Mouse (Mus musculus) kidney, postnatal 25 days (tissue): ENCODE results near the gene Gm49369.
"Not testable (repeated sequence)": the region's sequence is repeated elsewhere in the genome, so short reads cannot be mapped to it uniquely, and the experiment has no call there.

Experiments used
- DNase-seq, 2 experiments: peaks; one replicate each; pipeline ENCODE4 v3.0.0; 2021; ENCODE audit warnings: mixed read lengths in 2 of 2

Gm49369 gene

GRCm38 (mm10) chr7:142371768-142372661 lies 10.5 kb downstream of the Gm49369 start:
- no peak for DNase-seq

- no peak for DNase-seq
Observed at GRCm38 (mm10) chr7:142371398-142371767, 11.1 kb downstream of the Gm49369 start.

GRCm38 (mm10) chr7:142370937-142371336 lies 11.5 kb downstream of the Gm49369 start:
- no peak for DNase-seq

- peak in 1 of 2 experiments; percentile 20 for DNase-seq
Observed at GRCm38 (mm10) chr7:142369820-142370219, 12.6 kb downstream of the Gm49369 start.

GRCm38 (mm10) chr7:142368856-142369255 lies 13.6 kb downstream of the Gm49369 start:
- DNase-seq, result no peak

GRCm38 (mm10) chr7:142363107-142363506 lies 19.4 kb downstream of the Gm49369 start:
- no peak for DNase-seq

- no peak for DNase-seq
Observed at GRCm38 (mm10) chr7:142360743-142361142, 21.7 kb downstream of the Gm49369 start.

GRCm38 (mm10) chr7:142359129-142359528 lies 23.3 kb downstream of the Gm49369 start:
- no peak for DNase-seq

GRCm38 (mm10) chr7:142357566-142357965 lies 24.9 kb downstream of the Gm49369 start:
- DNase-seq, result no peak

GRCm38 (mm10) chr7:142354661-142355233 lies 27.7 kb downstream of the Gm49369 start:
- DNase-seq, result no peak

GRCm38 (mm10) chr7:142353854-142354253 lies 28.6 kb downstream of the Gm49369 start:
- DNase-seq, result no peak

GRCm38 (mm10) chr7:142351569-142351968 lies 30.9 kb downstream of the Gm49369 start:
- DNase-seq, result no peak

GRCm38 (mm10) chr7:142349308-142349961 lies 33.0 kb downstream of the Gm49369 start:
- DNase-seq, result no peak

GRCm38 (mm10) chr7:142347542-142347941 lies 34.9 kb downstream of the Gm49369 start:
- DNase-seq, result no peak

- no peak for DNase-seq
Observed at GRCm38 (mm10) chr7:142342247-142342640, 40.2 kb downstream of the Gm49369 start.

- no peak for DNase-seq
Observed at GRCm38 (mm10) chr7:142341564-142342246, 40.8 kb downstream of the Gm49369 start.

- no peak for DNase-seq
Observed at GRCm38 (mm10) chr7:142340269-142340970, 42.0 kb downstream of the Gm49369 start.

- DNase-seq, result no peak
Observed at GRCm38 (mm10) chr7:142335151-142335550, 47.3 kb downstream of the Gm49369 start.

GRCm38 (mm10) chr7:142334246-142334645 lies 48.2 kb downstream of the Gm49369 start:
- peak; percentile 82 to 94 for DNase-seq

GRCm38 (mm10) chr7:142332741-142333140 lies 49.7 kb downstream of the Gm49369 start:
- DNase-seq, result not testable (repeated sequence)

- DNase-seq, result no peak
Observed at GRCm38 (mm10) chr7:142331281-142331680, 51.2 kb downstream of the Gm49369 start.

- peak; percentile 81 to 87 for DNase-seq
Observed at GRCm38 (mm10) chr7:142330271-142330724, 52.2 kb downstream of the Gm49369 start.
